9 mouse cellular contexts compared by ENCODE assay signal in genomic region chrX:140540500-140541114, GRCm38 (mm10). TPM values are rescaled to one million over a fixed set of nuclear protein-coding genes. Genes with fewer than 3 reads are reported as not detected.
DNase-seq lines count a peak whose midpoint lies in the region; ATAC-seq lines count a peak whose summit lies in the region.
"Had no signal": no experiment of that assay in that cellular context is flagged by ENCODE, and none has a peak within 500 bp of the region (broad histone marks: within the 10 kb centered on the region; RNA-seq: fewer than 3 reads in every experiment).

No protein-coding gene starts in this region.

- peak overlapping the region; percentile 84 for H3K9ac ChIP-seq in heart, embryonic 14.5 days (ENCODE audit: low read length)

- DNase-seq in heart, postnatal 36 days = no peak
- peak; percentile 70 to 71 for DNase-seq in B cell, adult 2 months
- peak; percentile 67 for DNase-seq in T-cell, adult 2 months (ENCODE audit: low spot score)
- no peak for DNase-seq in adrenal gland, adult 2 months
- DNase-seq in right cerebral cortex, postnatal 25 days = no peak
- DNase-seq in right cerebral cortex, postnatal 14 days = no peak

- H3K9me3 ChIP-seq in heart, embryonic 14.5 days (ENCODE audit: control insufficient read depth, low read length) = no peaks in the 10 kb centered on the region

- peak overlapping the region; percentile 77 for H3K4me2 ChIP-seq in heart, embryonic 14.5 days (ENCODE audit: low read length)

- ATAC-seq in heart, embryonic 14.5 days (ENCODE audit: insufficient number of reproducible peaks, insufficient read depth, low FRiP score, low read depth) = no peak
- 0 out of 2 replicates have a peak, but pooled peaks have one; percentile 19 for ATAC-seq in megakaryocyte-erythroid progenitor cell, adult 5-6 weeks (replicated peaks; ENCODE audit: low FRiP score, low TSS enrichment, poor library complexity, severe bottlenecking)
- ATAC-seq: Patski had no signal

- 59% methylated on average over 15 of the region's 15 CpGs for WGBS in heart, embryonic 14.5 days

- peaks cover 10 to 20% of the 10 kb centered on the region in 2 experiments for H3K4me1 ChIP-seq in heart, embryonic 14.5 days (ENCODE audit: control insufficient read depth in 2 of 2, insufficient read depth in 2 of 2, low read length in 2 of 2)

- peaks cover 16% of the 10 kb centered on the region; the same call in 1 of the 2 replicates for H3K36me3 ChIP-seq in heart, embryonic 14.5 days (ENCODE audit: control insufficient read depth, insufficient read depth, low read length)

- peak overlapping the region; percentile 34 to 58; a peak in 3 of 4 replicates for H3K4me3 ChIP-seq in heart, embryonic 14.5 days (ENCODE audit: control insufficient read depth in 1 of 2, insufficient read depth in 1 of 2, low read depth in 1 of 2, low read length in 2 of 2)

- intact Hi-C loops in heart, postnatal 36 days (cut with DNase I) = no loop called here

- no peaks in the 10 kb centered on the region for H3K27me3 ChIP-seq in heart, embryonic 14.5 days (ENCODE audit: control insufficient read depth, insufficient read depth, low read length)

- H3K27ac ChIP-seq in heart, embryonic 14.5 days (replicated peaks in 1 of 2; ENCODE audit: control insufficient read depth in 1 of 2, insufficient read depth in 1 of 2, low read depth in 2 of 2, low read length in 2 of 2) = peak overlapping the region; percentile 66 to 93

RNA-seq across cellular contexts. Expression of gene Tsc22d3, which starts 59.9 kb away (rescaled TPM):
- 209 and 227 TPM in 2 replicates for polyA plus RNA-seq in heart, embryonic 14.5 days (2014; fragmentation: Nextera tagmentation; extraction: Ambion mirVana)
- 100 to 1,000 TPM; 149 to 172 TPM for total RNA-seq in heart, postnatal 36 days (2021)
- 10.3 and 17.6 TPM in 2 replicates for total RNA-seq in megakaryocyte-erythroid progenitor cell, adult 5-6 weeks (2014; fragmentation: Nextera tagmentation)
- 20.5 and 24.5 TPM in 2 replicates for total RNA-seq in megakaryocyte-erythroid progenitor cell, adult 5-6 weeks (2017)
- total RNA-seq in adrenal gland, adult 2 months (2021) = 100 to 1,000 TPM in 1 of 2 experiments, 10 to 100 TPM in 1; 77.4 to 136 TPM
- 53.1 and 71.8 TPM in 2 replicates for polyA plus RNA-seq in adrenal gland, adult 2 months (2012; rRNA removed)

Comparison
In these comparisons a context has a peak if more than half of its experiments do, and no peak if none do; other contexts are left out.
1. DNase-seq: peak in B cell, adult 2 months (2 of 2) and T-cell, adult 2 months (single experiment); none in heart, postnatal 36 days (0 of 2), adrenal gland, adult 2 months (single experiment), right cerebral cortex, postnatal 25 days (single experiment) and right cerebral cortex, postnatal 14 days (single experiment).